Mouse (Mus musculus) Muller cell, postnatal 12 days (primary cell): ENCODE results near the gene Ccnd1.

ENCODE experiments used
- DNase-seq: peaks from one replicate; pipeline ENCODE4 v3.0.0-alpha.2; 2015; ENCODE audit errors: inconsistent ontology term

The Ccnd1 gene

DNA sequence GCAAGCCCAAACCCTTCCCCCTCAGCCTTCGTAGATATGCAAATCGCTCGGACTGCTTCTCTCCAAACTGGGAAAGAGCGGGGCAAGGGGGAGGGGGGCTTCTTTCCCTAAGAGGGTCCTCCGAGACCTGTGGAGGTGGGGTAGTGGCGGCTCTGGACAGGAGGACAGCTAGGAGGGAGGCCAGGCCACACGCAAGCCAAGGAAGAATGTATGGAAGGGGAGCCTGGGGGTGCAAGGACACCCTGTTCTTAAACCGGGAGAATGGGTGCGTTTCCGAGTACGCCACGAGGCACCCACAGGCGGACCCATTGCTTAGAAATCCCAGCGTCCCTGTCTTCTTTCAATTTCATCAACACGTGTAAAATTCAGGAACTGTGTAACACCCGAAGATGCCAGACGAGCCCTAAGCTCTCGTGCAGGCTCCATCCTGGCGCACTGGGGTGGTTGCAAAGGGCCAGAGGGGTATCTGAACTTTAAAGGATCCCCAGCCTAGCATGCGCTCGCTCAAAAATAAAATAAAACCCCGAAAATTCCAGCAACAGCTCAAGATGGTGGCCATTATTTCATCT, 362 bp upstream of the Ccnd1 start:
- peak; percentile 79 for DNase-seq

DNA sequence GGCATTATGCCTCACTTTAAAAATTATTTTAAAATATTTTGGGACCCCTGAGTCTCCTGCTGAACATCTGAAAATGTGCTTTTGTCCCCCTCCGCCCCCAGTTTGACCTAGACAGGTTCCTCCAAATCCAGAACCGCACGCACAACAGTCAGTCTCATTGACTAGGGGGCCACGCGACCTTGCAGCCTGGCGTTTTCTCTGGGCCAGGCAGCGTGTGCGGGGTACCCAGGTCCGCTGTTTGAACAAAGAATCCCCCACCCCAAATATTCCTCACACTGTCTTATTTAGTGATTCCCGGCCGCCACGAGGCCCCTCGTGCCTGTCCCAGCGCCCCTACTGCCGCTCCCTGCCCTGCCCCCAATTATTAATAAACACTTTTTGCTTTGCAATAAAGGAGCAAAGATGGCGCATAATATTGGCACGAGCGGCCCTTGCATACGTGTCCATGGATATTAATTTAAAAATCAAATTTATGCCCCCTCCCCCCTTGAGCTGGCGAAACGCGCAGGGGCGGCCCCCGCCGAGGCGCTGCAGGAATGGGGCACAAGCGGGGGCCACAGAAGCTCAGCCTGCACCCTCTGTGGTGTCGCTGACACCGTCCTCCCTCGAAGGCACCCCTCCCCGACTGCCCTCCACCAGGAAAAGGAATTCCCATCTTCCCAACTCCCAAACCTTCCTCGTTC, 923 bp downstream of the Ccnd1 start:
- peak; percentile 62 for DNase-seq

DNA sequence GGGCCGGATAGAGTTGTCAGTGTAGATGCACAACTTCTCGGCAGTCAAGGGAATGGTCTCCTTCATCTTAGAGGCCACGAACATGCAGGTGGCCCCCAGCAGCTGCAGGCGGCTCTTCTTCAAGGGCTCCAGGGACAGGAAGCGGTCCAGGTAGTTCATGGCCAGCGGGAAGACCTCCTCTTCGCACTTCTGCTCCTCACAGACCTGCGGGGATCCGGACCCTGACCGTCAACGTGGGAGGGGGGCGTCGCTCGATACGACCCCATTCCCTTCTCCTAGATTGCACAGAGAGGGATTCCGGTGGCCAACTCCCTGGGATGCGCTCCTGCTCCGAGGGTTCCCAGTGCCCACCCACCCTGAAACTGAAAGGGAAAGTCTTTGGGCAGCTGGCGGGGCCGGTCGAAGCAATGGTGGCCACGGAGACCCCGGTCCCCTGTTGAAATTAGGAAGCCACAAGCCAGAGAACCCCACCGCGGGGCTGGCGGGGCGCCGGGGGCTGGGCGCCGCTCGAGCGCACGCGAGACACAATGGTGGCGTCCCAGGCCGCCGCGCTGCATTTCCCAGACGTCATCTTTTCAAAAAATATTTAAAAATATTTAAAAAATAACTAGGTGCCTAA, 1.7 kb downstream of the Ccnd1 start:
- DNase-seq: no peak

DNA sequence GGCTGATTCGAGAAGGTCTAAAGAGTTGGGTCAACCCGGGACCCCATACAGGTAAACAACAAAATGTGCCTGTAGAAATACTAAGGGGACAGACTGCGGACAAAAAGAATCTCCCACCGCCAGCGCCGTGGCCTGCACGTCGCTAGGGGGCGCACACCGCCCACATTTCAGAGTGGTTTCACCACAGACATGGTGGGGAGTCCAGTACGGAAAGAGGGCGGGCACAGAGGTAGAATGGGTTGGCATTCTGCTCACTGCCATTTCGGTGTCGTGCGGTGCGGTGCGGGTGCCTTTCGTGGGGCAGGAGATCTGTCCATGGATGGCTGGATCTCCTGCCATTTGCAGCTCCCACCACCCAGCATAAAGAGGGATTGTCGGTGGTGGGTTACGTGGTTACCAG, 2.2 kb downstream of the Ccnd1 start:
- DNase-seq: peak; percentile 91

DNA sequence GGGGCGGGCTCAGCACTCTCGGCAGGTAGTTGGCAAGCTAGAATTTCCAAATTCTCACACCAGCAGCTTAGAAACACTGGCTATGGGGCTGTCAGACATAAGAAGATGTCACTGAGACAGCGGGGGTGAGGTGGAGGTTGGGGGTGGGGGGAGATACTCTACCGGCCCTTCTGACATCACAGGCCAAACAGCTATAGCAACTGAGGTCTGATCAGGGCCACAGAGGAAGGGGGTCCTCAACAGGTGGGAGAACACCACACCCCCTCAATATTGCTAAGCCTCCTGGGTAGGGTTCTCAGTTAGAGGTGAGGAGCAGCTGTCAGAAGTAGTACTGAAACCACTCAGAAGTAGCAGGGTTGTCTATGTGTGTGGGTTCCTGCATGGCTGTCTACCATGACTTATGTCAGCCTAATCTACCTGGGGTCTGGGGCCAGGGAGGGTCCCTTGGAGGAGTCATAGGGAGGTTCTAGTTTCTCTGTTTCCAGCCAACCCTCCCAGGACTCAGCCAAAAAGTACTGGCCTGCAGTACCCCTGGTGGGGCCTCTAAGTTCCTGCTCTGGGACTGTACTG, 3.3 kb downstream of the Ccnd1 start:
- DNase-seq: no peak

DNA sequence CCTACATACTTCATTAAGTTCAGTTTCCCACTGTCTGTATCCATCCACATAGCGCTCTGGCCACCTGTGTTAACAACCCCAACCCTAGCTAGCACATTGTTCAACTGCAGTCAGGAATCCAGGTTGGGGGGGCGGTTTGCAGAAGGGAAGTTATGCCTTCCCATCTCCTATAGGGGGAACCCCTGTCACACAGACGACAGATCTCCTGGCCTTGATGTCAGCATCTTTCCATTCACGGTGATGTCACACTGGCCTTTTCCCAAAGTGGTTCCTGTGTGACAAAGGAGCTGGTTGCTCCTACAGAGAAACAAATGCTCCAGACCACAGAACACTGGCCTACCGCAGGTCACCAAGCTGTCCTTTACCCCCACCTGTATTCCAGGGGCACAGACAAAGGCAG, 4.2 kb downstream of the Ccnd1 start:
- peak; percentile 82 for DNase-seq

DNA sequence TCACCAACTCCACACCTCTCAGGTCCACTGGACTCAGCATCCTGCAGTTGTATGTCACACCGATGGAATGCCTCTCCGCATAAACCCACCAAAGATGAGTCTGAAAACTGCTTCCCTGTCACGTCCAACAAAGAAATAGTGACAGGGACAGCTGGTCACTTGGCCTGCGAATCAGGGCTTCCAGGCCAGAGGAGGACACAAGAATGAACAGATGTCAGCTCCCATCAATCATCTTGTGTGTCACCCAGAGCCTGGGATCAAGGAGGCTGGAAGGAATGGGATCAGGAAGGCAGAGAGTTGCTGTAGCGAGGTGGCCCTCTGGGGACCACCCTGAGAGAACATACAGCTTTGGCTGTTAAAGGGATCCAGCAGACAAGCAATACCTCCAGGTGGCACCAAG, 4.8 kb downstream of the Ccnd1 start:
- DNase-seq: no peak

DNA sequence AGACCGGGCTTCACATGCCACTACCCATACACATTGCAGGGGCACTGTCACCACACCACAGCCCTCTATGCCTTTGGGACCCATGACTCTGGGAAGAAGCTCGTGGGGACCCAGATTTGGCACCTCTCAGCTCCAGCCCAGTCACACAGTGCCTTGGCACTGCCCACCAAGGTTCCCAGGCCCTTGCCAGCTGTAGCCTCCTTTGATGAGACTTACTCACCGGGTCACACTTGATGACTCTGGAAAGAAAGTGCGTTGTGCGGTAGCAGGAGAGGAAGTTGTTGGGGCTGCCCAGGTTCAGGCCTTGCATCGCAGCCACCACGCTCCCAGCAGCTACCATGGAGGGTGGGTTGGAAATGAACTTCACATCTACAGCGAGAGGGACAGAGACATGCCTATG, 5.9 kb downstream of the Ccnd1 start:
- DNase-seq: peak; percentile 45

DNA sequence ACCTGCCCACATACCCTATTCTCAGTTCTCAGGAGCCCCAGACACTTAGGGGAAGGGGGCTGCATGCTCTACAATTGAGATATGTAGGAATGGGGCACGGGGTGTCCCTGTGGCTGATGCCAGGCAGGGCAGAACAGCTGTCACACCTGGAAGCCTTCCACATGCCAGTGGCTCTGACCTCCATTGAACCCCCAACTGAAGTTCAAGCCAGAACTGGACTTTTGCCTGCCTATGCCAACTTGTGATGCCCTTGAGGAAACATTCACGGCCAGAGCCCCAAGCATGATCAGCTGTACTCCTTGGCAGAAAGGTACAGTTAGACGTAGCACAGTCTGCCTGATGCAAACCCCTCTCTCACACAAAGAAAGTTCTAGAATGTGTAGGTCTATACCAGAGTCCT, 6.4 kb downstream of the Ccnd1 start:
- DNase-seq: peak; percentile 43

DNA sequence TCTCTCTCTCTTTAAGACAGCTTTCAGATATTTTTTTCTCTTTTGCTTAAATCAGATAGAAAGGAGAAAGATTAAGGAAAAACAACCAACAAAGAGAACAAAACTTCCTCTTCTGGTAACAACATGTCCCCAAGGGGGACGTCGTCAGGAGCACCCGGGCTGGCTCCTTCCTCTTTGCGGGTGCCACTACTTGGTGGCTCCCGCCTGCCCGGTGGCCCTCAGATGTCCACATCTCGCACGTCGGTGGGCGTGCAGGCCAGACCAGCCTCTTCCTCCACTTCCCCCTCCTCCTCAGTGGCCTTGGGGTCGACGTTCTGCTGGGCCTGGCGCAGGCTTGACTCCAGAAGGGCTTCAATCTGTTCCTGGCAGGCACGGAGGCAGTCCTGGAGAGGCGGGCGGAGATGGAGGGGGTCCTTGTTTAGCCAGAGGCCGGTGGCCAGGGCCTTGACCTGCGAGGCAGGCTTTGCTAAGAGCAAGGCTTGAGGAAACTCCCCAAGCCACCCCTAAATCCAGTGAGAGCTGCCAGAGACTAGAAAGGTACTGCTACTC, 7.3 kb downstream of the Ccnd1 start:
- no peak for DNase-seq

DNA sequence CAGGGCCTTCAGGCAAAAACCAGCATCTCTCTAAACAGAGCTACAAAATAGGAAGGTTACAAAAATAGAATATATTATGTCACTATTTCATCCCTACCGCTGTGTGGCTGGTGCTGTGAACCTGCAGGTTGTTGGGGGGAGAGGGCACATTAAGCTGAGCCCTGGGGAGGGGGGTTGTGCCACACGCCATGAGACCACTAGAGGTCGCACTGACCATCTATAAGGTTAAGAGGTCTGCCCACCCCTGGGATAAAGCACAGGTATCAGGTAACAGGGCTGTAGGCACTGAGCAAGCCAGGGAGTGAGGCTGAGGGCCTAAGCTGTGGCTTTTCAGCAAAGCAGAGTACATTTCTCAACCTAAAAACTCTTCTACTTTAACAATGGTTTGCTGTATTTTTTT, 7.9 kb downstream of the Ccnd1 start:
- DNase-seq: peak; percentile 32

DNA sequence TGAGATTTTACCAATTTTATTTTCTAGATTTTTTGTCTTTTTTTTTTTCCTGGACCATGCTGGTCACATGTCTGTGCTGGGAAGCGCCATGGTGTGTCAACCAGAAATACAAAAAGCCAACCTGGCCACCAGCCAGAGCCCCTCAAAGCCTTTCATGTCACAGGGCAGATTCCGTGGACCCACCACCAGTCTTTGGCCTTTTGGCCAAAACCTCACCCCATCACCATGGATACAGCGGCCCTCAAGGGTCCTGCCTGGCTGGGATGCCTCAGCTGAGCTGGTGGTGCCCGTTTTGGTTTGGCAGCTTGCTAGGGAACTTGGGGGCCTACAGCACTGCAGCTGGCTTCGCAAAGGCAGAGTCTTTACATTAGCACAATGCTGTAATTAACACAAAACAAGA, 9.8 kb downstream of the Ccnd1 start:
- peak; percentile 68 for DNase-seq

DNA sequence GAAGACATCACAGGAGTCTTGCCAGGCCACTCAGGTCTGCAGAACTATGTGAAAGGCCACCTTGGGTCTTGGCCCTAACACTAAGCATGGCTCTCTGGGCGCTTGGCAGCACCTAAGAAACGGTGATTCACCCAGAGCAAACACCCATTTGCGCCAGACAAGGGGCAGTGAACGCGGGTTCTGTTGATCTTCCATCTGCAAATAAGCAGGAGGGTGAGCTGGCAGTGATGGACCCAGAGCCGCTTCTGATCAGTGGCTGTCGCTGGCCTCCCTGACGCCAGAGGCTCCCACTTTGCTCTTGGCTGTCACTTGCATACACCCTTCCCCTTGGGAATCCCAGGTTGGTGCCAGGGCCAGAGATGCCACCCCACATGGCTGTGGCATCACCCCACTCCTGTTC, 10.2 kb downstream of the Ccnd1 start:
- DNase-seq: peak; percentile 76

DNA sequence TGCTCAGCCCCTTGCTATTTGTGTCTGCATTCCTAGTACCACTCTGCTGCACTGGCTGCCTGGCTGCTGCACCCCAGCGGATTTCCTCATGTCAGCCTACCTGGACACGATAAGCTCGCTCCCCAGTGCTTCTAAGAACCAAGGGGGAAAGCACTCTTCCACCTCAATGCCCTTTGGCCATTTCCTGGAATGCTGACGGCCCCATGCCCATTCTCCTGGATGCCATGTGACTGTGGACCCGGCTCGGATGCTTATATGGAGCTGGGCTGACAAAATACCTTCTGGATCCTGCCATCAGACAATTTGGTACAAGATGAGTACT, 10.9 kb downstream of the Ccnd1 start:
- peak; percentile 60 for DNase-seq

DNA sequence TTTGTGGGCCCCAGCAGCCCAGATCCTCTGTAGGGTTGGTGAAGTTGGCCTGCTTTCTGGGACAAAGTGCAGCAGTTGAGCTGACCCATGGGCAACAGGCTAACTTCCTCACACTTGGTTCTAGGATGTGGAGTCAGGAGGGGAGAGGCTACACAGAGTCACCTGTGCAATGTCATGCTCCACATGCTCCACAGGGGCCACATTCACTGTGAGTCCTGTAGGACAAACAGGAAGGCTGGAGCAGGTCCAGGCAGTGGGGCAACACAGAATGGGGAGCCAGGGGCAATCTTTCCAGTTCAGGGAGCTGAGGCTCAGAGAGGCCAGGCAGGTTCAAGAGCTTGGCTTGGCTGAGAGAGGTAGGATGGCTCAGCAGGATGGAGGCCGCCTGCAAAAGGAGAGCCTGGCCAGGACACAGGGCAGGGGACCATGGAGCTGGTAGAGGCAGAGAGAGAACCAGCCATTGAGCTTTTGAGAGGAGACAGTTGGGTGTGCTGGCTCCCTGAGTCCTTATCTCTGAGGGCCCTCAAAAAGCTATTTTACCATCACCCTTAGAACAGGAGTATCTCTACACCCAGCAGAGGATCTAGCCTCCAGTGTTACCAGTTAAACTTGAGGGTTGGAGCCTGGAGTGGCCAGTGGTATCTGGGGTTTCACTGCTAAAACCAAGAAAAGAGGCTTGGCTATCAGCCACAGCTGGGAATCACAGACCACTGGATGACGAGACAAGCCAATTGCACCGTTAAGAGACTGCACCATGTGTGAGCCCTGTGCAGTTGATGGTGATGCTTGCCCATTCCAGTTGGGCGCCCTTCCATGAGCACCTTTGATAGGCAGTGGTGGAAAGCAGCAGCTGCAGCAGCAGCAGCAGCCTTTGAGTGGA, 11.5 kb downstream of the Ccnd1 start:
- DNase-seq: peak; percentile 55

DNA sequence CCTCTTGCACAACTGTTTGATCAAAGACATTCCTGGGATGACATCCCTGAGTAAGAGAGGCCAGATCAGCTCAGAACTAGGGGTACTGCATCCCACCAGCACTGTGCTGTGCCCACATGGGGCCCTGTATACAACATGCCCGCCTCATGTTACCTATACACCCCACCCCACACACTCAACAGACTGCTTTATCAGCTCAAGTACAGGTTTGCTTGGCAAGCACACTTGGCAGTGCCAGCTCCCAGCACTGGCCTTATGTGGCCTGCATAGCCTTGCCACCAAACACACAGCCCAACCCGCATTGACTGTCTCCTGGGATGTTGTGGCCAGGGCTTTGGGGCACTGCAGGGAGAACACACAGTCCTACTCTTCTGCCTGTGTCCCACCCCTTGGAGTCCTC, 12.1 kb downstream of the Ccnd1 start:
- peak; percentile 60 for DNase-seq

DNA sequence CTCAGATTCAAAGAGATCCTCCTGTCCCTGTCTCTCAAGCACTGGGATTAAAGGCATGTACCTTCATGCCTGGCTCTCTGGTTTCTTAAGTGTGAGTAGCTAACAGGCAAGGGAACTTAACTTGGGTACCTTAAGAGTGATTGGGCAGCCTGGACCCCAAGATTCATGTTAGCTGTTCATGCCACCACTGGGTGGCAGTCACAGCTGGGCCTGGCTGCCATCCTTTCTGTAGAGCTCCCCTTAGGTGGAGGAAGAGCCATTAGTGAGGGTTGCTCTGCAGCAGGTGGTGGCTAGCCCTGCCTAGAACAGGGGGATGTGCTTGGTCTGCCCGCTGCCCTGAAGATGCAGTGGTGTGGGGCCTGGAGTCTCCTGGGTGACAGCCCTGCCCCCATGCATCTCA, 20.9 kb downstream of the Ccnd1 start:
- peak; percentile 38 for DNase-seq

DNA sequence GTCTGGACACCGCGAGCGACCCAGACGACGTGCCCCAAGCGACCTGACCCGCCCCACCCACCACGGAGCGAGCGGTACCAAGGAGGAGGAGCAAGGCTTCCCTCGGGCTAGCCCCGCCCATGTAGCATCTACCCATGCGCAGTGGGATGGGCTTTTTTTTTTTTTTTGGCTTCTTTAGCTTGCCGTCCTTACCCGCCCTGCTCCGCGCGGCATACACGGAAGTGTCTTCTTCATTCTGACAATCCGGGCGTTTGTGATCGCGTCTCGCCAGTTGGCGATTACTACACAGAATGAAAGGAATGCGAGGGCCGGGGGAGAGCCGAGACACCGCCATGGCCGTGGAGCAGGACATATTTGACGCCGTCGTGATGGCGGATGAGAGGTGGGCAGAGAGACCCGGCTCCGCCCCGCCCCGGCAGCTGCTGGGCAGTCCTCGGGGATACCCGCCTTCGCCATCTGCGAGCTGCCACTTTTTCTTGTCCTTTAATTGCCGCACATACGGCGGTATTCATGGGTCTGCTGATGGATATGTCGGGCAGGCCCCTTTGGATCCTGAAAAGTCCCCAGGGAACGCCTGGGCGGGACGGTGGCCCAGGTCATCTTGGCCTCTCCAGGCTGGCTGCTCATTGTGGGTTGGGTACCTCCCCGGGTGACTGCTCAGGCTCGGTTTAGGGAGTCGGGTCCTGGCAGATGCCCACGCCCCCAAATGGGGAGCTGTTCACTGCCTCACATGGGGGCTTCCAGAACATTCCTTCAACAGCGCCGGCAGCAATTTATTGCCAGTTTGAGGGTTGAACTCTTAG, 24.6 kb downstream of the Ccnd1 start, which contains the start of gene LTO1:
Gene LTO1, plus strand, starts transcription at position 153 of the 803 bp plus-strand sequence.
- DNase-seq: peak; percentile 97

DNA sequence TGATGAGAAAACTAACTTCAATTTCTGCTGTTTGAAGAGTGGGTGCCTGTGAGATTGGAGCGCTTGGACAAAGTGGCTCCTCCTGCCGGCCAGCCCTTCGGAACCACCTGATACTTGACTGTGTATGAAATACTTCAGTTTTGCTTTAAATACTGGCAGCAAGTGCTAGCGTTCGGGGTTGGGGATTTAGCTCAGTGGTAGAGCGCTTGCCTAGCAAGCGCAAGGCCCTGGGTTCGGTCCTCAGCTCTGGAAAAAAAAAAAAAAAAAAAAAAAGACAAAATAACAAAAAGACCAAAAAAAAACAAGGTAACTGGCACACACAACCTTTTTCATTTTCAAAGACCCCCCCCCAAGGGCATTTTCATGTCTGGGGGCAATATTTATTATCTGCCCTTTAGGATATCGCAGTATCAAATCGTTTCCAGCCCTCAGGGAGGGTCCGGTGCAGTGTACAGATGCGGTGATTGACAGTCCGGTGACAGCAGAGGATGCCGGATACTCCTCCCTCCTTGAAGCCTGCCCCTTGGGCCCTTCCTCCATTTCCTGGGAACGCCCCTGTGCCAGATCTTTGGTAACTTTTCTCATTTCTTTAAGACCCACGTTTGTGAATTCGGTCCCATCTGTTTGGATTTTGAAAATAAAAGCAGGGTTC, 25.3 kb downstream of the Ccnd1 start:
- DNase-seq: peak; percentile 33

DNA sequence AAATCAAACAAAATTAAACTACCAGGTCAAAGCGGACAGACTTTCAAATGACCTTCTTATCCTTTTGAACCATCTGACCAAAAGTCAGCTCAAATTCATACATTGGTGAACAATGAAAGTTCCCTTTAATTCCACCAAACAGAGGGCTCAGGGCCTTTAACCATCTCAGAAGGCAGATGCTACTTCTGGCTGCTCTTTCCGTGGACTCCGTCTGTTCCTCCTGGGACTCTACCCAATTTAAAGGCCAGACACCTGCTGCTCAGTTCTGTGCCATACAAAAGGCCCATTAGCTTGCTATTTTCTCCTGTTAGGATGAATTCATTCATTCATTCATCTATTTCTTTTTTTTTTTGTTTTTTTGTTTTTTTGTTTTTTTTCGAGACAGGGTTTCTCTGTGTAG, 26.8 kb downstream of the Ccnd1 start:
- DNase-seq: no peak
